Mouse (Mus musculus) gastrocnemius, postnatal 14 days (tissue): ENCODE results near the gene Pik3r4. TPM values are rescaled to one million over a fixed set of nuclear protein-coding genes. Genes with fewer than 3 reads are reported as not detected.
A peak's percentile ranks its signal among the peaks of the same experiment; 100 is the strongest.

Experiments used
- DNase-seq: peaks from one replicate; pipeline ENCODE4 v3.0.0; 2021; ENCODE audit warnings: mixed read lengths
- intact Hi-C: fragments of 180-260 bp; cut with DNase I; formaldehyde crosslinking; loops from one replicate; pipeline ENCODE4 v1.15.1; 2025; ENCODE audit warnings: low total_unique reads
- total RNA-seq, 2 experiments: library from RNA; stranded (reverse); gene quantifications; 2 replicates each; pipeline ENCODE4 v1.2.3; 2021

The Pik3r4 gene
- total RNA-seq, 2 experiments from 2014 or later, result 10.9 to 11.6 TPM

DNA sequence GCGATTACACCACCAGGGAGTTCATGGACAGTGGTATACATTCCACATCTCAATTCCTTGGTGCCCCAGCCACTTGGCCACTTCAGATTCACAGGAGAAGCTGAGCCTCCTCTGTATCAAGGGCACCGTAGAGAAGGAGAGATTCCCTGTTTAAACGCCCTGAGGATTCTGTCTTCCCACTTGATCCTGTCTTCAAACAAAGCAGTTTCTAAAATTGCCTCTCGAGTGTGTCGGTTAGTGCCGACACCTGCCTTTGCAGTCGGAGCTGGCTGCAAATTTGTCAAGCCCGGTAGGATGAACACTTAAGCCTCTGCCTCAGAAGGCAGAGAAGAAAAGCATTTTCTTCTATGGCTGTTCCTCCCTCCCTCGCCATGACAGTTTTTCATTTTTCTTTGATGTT, 50.3 kb downstream of the Pik3r4 start:
- intact Hi-C loops, result loop anchor here (2.0 to 10.0 kb wide), 3 partner anchors 166 to 342 kb away; no protein-coding TSS in a partner anchor
- DNase-seq, result no peak

DNA sequence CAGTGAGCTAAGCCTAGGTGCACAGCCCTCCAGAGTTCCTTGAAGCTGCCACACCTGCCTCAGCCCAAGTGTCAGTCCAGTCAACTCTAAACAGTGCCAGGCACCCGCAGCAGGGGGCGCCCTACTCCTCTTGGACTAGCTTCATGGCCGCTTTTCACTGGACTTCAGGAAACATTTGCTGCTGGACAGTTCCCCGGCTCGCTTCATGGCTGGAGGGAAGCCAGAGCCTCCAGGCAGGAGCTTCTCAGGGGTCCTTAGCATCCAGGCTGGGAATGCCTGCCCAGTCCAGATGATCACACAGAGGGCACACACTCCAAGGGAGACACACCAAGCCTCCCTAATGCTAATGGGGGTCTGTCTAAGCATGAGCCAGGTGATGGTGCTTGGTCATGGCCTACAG, 51.1 kb downstream of the Pik3r4 start:
- intact Hi-C loops, result loop anchor here (2.0 to 10.0 kb wide), 3 partner anchors 165 to 341 kb away; no protein-coding TSS in a partner anchor
- DNase-seq, result peak; percentile 87

DNA sequence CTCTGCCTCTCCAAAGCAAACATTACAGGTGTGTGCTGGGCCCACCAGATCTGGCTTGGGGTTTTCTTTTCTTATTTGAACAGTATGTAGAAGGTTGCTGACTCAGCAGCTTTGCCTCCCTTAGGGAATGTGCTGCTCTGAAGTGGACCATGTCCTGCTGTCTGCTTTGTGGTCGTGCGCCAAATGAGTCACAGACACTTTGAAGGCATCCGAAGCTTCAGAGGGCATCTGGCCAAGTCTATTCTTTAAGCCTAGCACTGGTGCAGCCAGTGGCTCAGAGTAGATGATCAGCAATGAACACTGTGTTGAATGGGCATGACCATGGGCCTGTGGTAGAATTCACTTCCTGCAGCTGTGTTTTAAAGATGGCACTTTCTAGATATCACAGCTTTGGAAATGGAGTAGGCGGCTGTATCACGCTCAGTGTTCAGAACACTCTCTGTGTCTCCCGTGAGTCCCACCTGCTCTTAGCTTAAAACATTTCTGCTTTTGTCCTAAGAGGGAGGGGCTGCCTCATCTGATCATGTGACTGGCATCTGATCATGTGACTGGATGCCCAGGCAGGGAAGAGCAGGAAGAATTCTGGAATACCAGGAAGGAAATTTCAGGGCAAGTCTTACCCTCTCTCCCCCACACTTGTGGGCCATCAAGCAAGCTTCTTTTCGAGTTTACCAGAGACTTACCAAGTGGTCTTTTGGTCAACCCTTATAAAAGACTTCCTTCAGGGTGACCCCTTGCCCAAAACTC, 54.2 kb downstream of the Pik3r4 start:
- intact Hi-C loops, result loop anchor here (10.0 kb wide), 2 partner anchors 288 to 338 kb away; no protein-coding TSS in a partner anchor
- DNase-seq, result no peak

DNA sequence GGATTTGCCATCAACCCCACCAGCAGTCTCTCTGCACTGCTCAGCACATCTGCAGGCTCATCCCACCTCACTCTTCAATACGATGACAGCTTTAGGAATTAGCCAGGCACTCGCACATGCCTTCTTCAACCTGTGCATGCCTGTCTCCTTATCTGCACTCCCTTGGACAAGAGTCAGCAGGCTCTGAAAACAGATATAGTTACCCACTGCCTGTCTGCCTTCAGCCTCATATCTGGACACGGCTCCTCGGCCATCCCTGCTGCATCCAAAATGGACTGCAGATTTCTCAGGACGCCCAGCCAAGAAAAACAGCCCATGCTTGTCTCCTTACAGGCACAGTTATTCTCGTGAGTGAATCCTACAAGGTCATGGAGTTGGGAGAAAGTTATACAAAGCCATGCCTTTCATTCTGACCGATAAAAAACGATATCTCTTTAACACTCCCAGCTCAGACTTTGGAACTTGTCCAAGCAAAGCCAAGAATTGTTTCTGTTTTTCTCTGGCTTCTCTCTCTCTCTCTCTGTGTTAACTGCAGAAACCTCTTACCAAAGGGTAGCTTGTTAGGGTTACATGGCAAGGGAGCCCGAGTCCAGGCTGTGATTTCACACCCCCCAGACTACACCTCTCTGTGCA, 55.1 kb downstream of the Pik3r4 start:
- intact Hi-C loops, result loop anchor here (10.0 kb wide), 2 partner anchors 287 to 337 kb away; no protein-coding TSS in a partner anchor
- DNase-seq, result no peak

DNA sequence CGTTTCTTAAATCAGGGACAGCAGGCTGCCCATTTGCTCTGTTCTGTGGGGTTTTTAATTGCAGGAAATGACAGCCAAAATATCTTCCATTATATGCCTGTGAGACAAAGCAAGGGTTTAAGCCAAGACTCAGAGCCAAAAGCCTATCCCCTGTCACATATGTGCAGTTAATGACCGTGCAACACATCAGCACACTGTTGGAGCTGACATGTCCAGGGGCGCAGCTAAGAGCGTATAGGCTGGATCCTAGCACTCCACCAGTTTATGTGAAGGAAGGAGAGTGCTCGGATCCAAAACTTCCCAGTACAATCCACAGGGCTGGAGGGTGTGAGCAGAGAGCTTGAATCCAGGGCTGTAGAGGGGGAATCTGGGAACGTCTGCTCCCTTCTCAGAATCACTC, 57.9 kb downstream of the Pik3r4 start:
- intact Hi-C loops, result no loop called here
- DNase-seq, result no peak

DNA sequence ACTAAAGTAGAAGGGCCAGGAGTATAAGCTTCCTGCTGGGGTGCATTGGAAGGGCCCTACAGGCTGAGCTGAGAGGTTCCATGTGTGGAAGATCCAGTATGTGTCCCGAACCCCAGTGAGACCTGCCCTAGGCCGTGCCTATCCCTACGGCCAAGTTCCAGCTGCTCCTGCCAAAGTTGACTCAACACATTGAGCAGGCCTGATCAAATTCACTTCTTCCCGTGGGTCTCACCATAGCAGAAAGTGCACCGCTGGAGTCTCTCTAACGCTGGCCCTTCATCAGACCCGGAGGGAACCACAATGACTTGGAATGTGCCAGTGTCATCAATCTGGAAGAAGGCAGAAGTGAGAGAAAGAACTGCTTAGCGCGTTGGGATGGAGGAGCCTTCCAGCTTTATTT, 59.2 kb downstream of the Pik3r4 start:
- intact Hi-C loops, result no loop called here
- DNase-seq, result peak; percentile 53

DNA sequence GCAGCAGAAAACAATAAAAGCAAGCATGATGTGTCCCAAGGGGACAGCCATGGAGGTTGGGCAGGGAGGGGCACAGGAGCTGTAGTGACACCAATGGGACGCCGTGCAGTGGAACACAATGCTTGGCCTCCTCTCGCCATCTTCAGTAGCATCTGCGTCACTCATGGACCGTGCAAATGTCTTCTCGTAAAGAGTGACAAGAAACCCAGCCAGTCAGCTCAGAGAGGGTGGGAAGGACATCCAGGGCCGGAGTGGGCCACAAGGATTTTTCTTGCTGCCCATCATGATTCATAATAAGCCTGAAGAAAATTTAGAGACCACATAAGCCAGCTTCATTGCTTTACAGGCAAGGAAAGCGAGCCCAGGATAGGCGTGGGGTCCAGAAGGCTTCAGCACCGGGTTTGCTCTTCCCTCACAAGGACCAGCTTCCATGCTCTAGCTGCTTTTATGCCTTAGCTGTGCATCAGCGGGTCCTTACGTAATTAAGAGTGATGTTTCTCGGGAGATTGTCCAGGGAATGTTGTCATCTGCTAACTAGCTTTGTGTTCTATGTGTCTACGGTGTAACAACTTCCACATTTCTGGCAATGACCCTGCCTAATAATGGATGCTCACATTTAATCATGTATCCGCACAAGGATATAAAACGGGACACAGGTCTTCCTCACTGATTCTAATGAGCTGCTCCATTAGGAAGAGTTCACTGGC, 61.6 kb downstream of the Pik3r4 start:
- DNase-seq, result no peak
- intact Hi-C loops, result no loop called here

DNA sequence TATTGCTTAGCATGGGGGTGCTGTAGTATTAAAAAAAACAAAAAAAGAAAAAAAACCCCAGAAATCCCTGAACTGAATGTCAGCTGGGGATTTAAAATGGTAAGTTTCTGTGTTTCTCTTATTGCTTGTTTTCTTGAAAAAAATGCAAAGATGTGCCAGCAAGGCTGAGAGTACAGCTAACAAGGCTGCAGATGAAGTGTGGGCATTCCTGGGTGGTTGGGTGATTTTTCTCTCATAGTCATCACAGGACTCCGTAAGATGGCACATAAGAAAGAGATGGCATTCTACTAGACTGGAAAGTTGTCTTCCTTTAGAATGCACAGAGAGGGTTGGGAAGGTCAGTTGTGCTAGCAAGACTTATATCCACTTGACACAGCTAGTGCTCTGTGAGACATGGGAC, 62.2 kb downstream of the Pik3r4 start:
- intact Hi-C loops, result no loop called here
- no peak for DNase-seq

DNA sequence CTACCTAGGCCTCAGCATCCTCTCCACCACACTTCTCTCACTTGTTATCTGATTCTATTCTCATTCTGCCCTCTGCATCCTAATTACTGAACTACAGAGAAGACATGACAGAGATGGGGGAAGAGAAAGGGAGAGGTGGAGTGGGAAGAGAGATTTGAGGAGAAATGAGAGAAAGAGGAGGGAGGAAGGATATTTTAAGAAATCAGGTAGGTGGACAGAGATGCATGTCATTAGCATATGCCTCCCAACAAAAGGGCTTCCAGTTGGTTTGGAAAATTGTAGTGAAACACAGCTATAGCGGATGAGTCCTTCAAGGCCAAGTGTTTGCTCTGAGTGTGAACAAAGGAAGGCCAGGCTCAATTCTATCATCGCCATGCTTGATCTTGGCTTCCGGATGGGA, 69.3 kb downstream of the Pik3r4 start:
- DNase-seq, result no peak
- intact Hi-C loops, result loop anchor here (5.0 kb wide), 1 partner anchor 65 kb away; no protein-coding TSS in a partner anchor

DNA sequence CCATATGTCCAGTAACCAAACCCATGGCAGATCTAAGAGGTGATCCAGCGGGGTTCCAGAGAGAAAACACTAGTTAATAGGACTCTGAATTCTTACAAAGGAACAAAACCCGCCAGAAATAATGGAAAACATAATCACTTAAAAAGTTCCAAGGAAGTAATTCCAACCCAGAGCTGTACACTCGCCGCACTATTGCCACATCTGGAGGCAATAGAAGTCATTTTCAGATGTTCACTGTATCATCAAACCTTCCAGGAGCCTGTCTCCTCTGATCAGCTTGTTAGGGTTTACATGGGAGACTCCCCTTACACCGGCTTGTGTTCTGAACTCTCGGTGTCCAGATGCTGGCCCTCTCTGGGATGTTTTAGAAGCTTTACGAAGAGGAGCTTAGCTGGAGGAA, 76.6 kb downstream of the Pik3r4 start:
- DNase-seq, result no peak
- intact Hi-C loops, result no loop called here

DNA sequence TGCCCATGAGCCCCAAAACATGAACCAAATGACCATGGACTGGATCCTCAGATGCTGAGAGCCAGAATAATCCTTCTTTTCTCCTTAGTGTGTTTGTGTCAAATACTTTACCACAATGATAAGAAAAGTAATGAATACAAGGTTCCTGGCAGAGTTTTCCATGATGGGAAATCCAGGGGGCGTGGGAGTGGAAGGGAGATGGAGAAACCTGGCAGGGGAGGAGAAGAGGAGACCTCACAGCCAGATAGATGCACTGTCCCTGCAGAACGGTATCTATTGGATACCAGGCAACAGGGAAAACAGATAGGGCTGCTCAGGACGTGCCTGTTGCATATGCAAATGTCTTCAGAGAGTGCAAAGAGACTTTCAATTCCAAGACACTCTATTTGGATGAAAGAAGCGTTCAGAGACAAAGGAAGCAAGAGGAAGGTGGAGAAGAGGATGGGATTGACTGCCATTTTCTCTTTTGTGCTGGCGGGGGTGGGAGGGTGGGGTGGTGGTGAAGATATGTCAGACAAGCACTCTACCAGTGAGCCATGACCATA, 77.1 kb downstream of the Pik3r4 start:
- intact Hi-C loops, result no loop called here
- no peak for DNase-seq

DNA sequence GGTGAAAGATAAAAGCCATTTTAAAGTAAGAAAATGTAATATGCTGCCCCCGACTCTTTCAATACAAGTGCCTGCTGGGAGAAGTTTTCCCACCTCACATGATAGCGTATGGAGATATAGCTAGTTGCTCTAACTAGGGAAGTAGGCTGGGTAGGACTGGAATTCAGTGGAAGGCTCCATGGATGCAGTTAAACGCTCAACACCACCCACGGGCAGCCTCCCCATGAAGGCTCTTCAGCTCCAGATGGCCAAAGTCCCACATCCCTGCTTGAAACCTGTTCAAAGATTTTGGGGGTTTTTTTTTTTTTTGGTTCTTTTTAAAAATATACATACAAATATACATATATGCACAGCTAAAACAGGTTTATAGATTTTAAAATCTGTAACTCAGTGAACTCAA, 77.7 kb downstream of the Pik3r4 start:
- intact Hi-C loops, result no loop called here
- DNase-seq, result no peak

DNA sequence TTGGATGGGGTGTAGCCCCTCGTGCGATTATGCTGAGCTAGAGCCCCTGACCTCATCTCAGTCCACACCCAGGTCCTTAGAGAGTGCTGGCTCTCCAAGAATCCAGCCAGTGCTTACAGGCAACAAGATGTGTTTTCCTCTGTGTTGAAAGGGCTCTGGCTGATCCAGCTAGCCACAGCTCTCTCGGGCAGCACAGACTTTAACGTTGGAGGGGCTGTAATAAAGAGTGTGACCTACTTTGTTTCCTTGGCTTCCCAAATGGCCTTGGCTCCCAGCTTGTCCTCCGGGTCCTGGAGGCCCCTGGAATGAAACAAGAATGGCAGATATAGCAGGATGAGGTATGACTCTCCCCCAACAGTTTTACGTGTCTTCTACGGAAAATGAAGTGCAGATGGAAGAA, 89.2 kb downstream of the Pik3r4 start:
- intact Hi-C loops, result no loop called here

DNA sequence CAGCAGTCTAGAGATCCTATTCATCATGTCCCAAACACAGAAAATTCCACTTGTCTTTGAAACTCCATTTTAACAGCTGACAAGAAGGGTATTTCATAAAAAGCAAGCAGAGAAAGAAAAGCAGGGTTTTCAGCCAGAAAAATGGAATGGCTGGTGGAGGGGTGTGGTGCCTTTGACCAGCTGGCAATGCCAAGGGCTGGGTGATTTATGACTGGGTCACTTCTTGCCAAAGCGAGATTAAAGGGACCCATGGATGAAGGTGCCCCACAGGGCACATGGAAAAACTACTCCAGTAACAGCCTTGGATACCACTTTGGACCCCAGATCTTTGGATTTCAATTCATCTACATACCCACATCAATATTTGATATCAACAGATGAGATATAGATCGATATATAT, 91.9 kb downstream of the Pik3r4 start:
- no peak for DNase-seq
- intact Hi-C loops, result no loop called here

More for the DNA sequence above, 89.2 kb downstream of the Pik3r4 start:
- DNase-seq, result peak; percentile 66

DNA sequence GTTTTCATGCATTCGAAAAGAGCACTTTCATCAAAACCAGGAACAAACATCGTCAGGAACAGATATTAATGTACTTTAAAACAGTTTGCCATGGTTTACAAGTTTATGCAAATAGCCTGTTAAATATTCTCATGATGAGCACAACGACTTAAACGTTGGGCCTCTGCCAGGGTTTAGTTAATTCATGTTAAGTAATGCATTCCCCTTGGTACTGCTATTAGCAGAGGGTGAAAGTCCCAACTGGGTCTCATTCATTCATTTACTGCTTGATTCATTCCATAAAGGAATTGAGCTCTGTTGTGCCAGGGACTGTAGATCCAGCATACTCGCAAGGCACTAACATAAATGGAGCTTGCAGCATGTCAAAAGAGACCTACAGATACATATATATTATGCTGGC, 92.4 kb downstream of the Pik3r4 start:
- intact Hi-C loops, result no loop called here

More for the DNA sequence above, 92.4 kb downstream of the Pik3r4 start:
- no peak for DNase-seq

Other genes with a start within 250 kb of the Pik3r4 start
- gene Aste1, start 247.6 kb upstream of the Pik3r4 start, total RNA-seq, result 1 to 10 TPM; 2.6 to 2.8 TPM
- gene Nek11, start 247.5 kb upstream of the Pik3r4 start, total RNA-seq, result under 1 TPM in 1 of 2 experiments, not detected in 1; 0.24 TPM
- gene Atp2c1, start 115.7 kb upstream of the Pik3r4 start, total RNA-seq, result 10 to 100 TPM; 28.5 to 29.0 TPM
- gene Col6a6, start 185.2 kb downstream of the Pik3r4 start, total RNA-seq, result 10 to 100 TPM; 13.2 to 17.7 TPM